Mouse (Mus musculus) 416B (cell line): Measurements from ENCODE around the gene Kif18b.

Source experiments
- DNase-seq: peaks from one replicate; pipeline ENCODE4 v3.0.0; 2011; ENCODE audit warnings: low read depth

The Kif18b gene

GRCm38 (mm10) chr11:102937529-102938182 is 12.7 kb upstream of the Kif18b start:
- DNase-seq: no peak

GRCm38 (mm10) chr11:102936272-102936671 is 11.3 kb upstream of the Kif18b start:
- DNase-seq: no peak

GRCm38 (mm10) chr11:102930672-102931071 is 5.7 kb upstream of the Kif18b start:
- peak; percentile 24 for DNase-seq

GRCm38 (mm10) chr11:102925351-102925717 is 410 bp upstream of the Kif18b start:
- DNase-seq: peak; percentile 93

GRCm38 (mm10) chr11:102921491-102921890 is 3.4 kb downstream of the Kif18b start:
- DNase-seq: no peak

GRCm38 (mm10) chr11:102918077-102918476 is 6.8 kb downstream of the Kif18b start:
- peak; percentile 76 for DNase-seq

- no peak for DNase-seq
These were observed 9.5 kb downstream of the Kif18b start for GRCm38 (mm10) chr11:102915380-102915779.

- DNase-seq: no peak
These were observed 13.5 kb downstream of the Kif18b start for GRCm38 (mm10) chr11:102911376-102911775.

- DNase-seq: no peak
These were observed 21.3 kb downstream of the Kif18b start for GRCm38 (mm10) chr11:102903654-102904053.

GRCm38 (mm10) chr11:102902107-102902506 is 22.8 kb downstream of the Kif18b start:
- DNase-seq: no peak

GRCm38 (mm10) chr11:102901199-102901598 is 23.7 kb downstream of the Kif18b start:
- DNase-seq: no peak

GRCm38 (mm10) chr11:102900763-102901162 is 24.2 kb downstream of the Kif18b start, which contains the start of gene Gfap:
Gene Gfap, minus strand, starts transcription at chr11:102900912.
- DNase-seq: peak; percentile 75

- no peak for DNase-seq
These were observed 26.5 kb downstream of the Kif18b start for GRCm38 (mm10) chr11:102898408-102898807.

- DNase-seq: no peak
These were observed 28.3 kb downstream of the Kif18b start for GRCm38 (mm10) chr11:102896641-102897040.

- DNase-seq: no peak
These were observed 29.1 kb downstream of the Kif18b start for GRCm38 (mm10) chr11:102895779-102896178.

- DNase-seq: peak; percentile 67
These were observed 30.2 kb downstream of the Kif18b start for GRCm38 (mm10) chr11:102894716-102895115.

GRCm38 (mm10) chr11:102893015-102893651 is 31.8 kb downstream of the Kif18b start:
- peak; percentile 50 for DNase-seq

GRCm38 (mm10) chr11:102890096-102890495 is 34.8 kb downstream of the Kif18b start:
- DNase-seq: peak; percentile 54

- DNase-seq: no peak
These were observed 36.8 kb downstream of the Kif18b start for GRCm38 (mm10) chr11:102888135-102888534.

- no peak for DNase-seq
These were observed 37.5 kb downstream of the Kif18b start for GRCm38 (mm10) chr11:102887433-102887832.

- DNase-seq: no peak
These were observed 40.2 kb downstream of the Kif18b start, which contains the start of gene Fam187a for GRCm38 (mm10) chr11:102884616-102885219. Gene Fam187a, plus strand, starts transcription at chr11:102885169.

GRCm38 (mm10) chr11:102881314-102882198 is 43.4 kb downstream of the Kif18b start:
- no peak for DNase-seq
